Mouse (Mus musculus): ENCODE measurements around the gene 1700001O22Rik.
A peak's percentile ranks its signal among the peaks of the same experiment; 100 is the strongest.

1700001O22Rik gene

DNA sequence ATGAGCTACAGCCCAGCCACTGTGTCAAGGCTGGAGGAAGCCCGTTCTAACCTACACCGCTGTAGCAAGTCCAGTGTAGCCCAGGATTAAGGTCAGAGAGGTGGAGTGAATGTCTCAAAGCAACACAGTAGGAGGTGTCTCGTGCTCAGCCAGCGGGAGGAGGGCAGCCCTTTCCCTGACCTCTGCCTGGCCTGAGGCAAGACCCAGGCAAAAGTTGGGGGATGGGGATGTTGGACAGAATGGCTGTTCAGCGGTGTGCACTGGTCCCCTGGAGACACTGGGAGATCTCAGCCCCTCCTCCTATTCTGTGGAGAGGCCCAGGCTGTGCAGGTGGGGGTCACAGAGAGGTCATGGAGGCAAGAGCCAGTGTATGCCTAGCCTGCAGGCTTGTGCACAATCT is 24.2 kb downstream of the 1700001O22Rik start:
- DNase-seq (ENCODE audit: low spot score in 2 of 2): no peak

DNA sequence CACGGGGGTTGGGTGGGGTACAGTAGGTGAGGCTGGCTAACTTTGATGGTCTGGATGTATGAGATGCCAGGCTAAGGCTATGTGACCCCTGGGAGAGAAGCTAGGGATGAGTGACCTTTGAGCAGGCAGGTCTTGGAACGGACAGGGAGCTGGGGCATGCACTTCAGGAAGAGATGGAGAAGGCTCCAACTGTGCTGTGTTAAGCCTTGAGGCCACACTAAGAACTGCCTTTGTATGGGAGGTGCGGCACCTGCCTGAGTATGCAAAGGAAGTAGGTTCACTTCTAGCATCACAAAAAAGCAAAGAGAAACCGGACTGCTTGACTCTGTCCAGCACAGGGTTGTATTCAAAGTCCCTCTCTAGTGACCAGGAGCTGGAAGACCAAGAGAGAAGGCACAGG is 25.2 kb downstream of the 1700001O22Rik start:
- DNase-seq (ENCODE audit: low spot score in 2 of 2): no peak

DNA sequence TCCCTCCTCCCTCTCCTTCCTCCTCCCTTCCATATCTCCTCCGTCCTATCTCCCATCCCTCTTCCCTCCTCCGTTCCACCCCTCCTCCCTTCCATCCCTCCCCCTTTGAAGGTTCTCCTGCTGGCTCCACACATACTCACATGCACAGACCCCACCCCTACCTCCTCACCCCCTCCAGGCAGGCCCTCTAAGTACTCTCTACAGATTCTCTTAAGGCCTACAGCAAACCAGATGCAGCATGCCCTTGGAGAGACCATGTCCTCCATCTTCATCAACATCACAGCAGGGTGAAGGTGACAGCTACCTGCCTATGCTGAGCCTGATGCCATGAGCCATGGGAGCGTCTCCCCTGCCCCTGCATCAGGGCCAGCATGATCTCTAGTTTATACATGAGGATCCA is 26.2 kb downstream of the 1700001O22Rik start:
- no peak for DNase-seq (ENCODE audit: low spot score in 2 of 2)

DNA sequence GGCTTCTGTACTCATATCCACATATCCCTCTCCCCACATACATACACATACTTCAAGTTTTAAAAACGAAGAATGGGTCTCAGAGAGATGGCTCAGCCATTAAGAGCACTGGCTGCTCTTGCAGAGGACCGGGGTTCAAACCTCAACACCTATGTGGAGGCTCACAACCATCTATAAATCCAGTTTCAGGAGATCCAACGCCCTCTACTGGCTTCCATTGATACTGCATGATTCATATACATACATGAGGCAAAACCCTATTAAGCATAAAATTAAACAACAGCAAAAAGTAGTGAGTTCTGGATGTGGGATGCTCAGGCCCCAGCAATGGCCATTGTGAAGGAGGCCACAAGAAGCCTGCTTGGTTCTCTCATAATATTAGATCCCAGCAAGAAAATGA is 27.5 kb downstream of the 1700001O22Rik start:
- DNase-seq (ENCODE audit: low spot score in 2 of 2): no peak

DNA sequence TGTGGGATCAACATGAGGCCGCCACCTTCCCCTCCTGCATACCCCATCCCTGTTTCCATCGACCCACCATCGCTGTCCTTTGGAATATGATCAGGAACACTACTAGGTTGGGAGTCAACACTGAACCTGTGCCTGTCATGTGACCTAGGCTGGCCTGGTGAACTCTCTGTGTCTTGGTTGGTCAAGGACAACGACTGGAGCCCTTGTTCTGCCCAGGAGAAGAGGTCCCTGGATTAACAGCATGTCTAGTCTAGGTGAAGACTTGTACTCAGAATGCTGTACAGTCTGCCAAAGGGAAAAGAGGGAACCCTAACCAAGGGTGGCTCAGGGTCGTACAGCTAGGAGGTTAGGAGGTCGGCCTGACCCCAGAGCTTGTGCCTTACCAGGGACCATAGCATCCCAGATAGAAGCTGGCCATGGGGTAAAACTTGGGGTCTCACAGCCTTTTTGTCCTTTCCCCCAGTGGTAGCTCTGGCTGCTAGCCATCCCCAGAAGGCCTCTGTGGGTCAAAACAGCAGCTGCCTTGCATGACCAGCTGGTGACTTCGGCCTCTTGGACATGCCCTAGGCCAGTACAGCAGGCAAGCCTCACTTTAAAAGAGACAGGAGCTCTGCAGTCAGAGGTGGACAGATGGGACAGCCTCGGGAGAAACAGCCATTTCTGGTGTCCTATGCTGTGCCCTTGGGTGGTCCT is 30.0 kb downstream of the 1700001O22Rik start:
- no peak for DNase-seq (ENCODE audit: low spot score in 2 of 2)

DNA sequence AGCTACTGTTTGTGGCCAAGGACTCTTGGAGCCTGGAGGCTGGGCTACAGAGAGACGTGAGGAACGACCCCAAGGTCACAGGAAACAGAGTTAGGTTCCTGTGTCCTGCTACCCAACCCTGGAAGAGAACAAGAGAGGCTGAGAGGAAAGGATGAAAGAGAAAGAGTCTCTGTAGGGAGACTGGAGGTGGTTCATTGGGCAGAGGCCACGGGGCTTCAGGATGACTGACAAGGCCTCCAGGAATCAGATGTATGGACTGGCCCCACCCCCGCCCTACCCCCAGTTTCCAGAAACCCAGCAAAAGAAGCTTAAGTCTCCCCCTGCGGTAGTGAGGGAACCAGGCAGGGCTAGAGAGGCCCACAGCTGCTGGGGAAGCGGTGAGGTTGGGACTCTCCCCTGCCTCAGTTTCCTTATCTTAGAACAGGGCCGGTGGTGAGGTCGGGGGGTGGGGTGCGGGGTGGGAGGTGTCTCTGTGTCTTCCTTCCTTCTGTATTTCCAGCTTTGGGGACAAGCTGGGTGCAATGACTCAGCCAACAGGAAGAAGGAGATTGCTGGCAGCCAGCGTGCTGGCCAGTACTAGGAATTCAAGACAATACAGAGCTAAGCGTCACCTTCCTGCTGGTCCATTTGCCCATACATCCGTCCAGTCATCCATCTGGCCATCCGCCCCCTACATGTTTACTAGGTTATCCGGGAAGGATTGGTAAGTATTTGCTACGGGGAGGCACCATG is 30.7 kb downstream of the 1700001O22Rik start:
- peak; percentile 71 to 78 for DNase-seq (ENCODE audit: low spot score in 2 of 2)

DNA sequence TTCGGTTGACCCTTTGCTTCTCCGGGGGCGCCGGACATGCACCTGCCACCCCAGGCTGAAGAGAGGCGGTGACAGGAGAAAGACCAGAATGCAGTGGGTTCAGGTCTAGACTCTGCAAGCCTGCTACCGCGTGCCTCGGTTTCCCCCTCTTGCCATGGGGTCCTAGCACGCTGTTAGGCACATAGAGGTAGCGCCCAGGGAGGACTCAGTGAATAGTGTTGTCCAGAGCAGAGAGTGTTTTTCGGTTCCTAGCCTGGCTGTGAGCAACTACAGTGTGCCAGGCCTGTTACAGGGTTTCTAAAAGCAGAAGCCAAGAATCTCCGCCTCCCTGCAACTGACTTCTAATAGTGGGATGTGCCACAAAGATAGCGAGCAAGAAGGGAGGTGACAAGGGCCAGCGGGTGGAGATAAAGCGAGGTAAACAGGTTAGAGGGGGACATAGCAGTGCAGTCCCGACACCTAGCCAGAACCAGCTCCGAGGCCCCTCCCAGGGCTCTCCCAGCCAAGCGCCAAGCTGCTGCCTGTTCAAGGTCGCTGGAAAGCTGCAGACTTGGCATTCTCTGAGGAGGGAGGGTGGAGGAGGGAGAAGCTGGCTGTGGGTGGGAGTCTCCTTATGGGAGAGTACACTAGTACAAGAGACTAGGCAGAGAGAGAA is 31.5 kb downstream of the 1700001O22Rik start:
- peak; percentile 82 to 88 for DNase-seq (ENCODE audit: low spot score in 2 of 2)

DNA sequence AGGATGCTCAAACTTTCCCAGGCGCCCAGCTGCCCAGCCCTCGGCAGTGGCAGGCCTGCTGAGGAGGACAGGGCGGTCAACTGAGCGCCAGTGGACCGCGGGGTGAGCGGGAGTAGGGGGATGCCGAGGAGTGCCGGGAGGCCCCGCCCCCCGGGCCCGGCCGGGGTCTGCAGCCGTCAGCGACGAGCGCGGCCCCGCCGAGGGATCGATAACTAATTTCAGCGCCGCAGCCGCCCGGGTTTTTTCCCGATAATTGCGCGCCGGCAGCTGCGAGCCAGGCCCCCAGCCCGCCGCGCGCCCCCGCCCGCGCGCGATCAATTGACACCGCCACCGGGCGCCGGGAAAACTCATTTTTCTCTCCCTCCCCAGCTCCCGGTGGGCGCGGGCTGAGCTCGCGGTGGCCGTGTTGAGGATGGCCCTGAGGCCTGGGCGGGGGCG is 32.1 kb downstream of the 1700001O22Rik start:
- no peak for DNase-seq (ENCODE audit: low spot score in 2 of 2)

DNA sequence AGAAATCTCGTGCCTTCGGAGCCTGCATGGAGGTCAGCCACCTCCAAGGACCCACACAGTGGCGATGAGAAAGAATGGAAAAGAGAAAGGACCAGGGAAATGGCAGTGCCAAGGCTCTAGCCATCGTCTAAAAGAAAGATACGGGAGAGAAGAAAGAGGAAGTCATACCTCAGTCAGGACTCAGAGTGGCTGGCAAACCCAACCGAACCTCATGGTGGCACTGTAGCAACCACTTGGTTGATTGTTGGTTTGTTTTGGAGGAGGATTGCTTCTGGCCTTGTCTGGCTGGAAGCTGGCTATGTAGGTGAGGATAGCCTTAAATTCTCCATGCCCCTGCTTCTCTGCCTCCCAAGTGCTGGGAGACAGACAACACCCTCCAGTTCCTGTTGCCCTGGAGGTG is 34.3 kb downstream of the 1700001O22Rik start:
- no peak for DNase-seq (ENCODE audit: low spot score in 2 of 2)

DNA sequence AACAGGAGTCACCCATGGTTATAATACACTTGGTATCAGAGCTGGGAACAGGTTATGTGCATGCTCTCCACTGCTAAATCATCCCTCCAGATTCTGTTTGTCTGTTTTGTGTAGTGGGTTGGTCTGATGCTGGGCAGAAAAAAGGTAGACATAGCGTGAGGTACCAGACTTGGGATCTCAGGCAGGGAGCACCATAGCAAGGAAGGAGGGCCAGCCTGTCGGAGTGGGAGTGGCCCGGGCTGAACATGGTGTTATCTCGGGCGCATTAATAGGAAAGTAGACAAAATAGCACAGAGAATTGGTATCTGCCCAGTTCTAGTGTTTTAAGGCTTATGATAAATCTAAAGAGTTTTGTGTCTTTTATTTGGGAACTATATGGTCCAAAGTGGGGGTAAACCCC is 34.9 kb downstream of the 1700001O22Rik start:
- no peak for DNase-seq (ENCODE audit: low spot score in 2 of 2)

DNA sequence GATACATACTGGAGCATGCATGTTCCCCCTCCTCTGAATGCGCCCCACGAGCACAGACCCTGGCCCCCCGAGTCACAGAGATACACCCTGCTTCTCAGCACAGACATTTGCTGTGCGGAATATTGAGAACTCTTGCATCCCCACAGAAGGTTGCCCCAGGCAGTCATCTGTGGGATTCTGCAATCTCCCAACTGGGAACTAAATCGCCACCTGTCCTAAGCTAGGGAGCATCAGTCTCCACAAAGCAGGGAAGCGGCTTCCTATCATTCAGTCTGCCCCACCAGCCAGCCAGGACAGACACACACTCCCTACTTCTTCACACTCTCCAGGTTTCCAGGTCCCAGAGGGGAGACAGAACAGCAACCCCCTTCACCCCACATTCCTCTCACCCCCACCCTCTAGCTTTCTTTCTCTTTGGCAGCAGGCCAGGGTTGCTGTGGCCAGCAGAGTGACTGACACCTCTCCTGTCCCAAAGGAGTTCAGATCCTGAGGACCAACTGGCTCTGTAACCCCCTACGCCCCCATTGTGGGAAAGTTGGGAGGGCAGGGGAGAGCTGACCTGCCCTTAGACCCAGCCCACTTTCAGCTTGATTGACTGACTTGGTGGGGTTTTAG is 35.7 kb downstream of the 1700001O22Rik start:
- no peak for DNase-seq (ENCODE audit: low spot score in 2 of 2)

DNA sequence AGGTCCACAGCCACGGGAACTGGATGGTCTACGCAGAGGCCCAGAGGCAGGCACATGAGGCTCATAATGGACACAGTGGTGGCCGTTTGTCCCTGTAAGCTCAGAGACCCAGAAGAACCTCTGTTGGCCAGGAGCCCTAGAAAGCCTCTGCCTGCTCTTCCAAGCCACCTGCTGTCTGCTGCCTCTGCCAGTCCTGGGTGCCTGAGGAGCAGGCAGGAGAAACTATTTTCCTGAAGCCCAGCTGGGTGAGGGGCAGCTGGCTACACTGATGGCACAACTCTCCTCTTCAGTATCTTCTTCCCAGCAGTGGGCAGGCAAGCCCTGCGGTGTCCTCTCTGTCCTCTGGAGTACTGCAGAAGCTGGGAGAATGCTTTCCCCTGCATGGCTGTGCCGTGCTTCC is 37.0 kb downstream of the 1700001O22Rik start:
- no peak for DNase-seq (ENCODE audit: low spot score in 2 of 2)

DNA sequence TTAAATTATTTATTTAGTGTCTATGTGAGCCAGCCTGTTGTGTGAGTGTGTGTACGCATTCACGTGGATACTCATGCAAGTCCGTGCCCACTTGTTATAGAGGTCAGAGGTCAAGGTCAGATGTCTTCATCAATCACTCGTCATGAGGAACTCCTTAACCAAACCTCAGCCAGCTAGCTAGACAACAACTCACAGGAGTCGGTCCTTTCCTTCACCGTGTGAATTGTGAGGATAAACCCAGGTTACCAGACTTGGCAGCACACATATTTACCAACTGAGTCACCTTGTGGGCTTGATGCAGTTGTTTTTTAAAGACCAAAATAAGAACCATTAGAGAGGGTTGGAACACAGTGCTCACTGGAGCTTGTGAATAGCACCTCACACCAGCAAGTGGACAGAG is 42.8 kb downstream of the 1700001O22Rik start:
- no peak for DNase-seq (ENCODE audit: low spot score in 2 of 2)

DNA sequence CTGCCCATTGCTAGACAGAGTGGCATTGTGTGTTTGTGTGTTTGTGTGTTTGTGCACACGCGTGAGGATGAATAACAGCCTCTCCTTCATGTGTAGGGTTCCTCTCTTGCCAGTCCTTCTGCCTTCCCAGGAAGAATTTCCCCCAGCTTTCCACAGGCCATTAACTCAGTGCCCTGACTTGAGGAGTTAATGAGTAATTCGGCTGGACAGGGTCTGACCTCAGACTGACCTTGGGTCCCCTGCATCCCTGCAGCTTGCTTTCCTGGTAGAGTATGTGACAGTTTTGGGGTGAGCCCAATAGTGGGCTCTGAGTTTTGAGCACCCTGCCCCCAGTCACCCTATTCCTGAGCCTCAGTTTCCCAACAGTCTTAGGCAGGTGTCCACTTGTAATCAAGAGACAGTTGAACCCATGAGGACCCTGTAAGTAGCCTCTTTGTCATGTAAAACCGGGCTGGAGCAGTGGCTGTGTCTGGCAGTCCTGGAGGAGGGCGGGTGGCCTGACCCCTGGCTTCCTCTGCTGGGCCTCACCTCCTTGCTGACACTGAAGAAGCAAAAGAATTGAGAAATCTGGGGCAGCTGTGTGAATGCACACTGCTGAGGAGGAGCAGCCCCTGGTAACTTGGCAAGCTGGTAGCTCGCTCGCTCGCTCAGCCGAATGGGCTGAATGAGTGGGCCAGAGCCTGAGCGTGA is 43.5 kb downstream of the 1700001O22Rik start:
- DNase-seq (ENCODE audit: low spot score in 2 of 2): no peak

DNA sequence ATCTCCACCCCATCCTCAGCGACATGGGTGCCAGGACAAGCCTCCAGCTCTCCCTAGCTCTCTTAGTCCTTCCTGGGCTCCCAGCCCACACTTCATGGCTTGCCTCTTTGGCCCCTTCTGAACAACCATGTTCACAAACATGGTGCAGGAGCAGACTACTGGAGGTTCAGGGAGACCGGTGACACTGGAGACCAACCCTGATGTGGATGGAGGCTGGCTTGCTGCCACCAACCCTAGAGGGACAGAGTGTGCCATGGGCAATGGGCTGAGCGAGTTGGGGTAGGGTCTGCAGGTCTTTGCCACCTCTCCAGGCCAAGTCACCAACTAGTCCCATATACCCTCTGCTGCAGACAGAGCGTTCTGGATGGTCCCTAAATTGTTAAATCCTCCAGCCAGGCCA is 44.0 kb downstream of the 1700001O22Rik start:
- DNase-seq (ENCODE audit: low spot score in 2 of 2): no peak

DNA sequence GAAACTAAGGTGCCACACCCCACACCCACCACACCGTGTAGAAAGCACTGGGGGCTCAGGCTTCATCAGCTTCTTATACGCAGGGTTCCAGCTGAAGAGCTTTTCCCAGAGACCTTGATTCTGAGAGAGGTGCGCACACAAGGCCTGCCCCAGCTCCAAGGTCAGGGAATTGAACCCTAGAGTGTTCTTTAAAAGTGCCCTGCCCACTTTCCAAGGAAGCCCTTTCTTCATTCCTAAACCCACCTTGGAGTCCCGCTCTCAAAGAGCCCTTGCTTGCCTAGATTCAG is 44.4 kb downstream of the 1700001O22Rik start:
- DNase-seq (ENCODE audit: low spot score in 2 of 2): no peak

DNA sequence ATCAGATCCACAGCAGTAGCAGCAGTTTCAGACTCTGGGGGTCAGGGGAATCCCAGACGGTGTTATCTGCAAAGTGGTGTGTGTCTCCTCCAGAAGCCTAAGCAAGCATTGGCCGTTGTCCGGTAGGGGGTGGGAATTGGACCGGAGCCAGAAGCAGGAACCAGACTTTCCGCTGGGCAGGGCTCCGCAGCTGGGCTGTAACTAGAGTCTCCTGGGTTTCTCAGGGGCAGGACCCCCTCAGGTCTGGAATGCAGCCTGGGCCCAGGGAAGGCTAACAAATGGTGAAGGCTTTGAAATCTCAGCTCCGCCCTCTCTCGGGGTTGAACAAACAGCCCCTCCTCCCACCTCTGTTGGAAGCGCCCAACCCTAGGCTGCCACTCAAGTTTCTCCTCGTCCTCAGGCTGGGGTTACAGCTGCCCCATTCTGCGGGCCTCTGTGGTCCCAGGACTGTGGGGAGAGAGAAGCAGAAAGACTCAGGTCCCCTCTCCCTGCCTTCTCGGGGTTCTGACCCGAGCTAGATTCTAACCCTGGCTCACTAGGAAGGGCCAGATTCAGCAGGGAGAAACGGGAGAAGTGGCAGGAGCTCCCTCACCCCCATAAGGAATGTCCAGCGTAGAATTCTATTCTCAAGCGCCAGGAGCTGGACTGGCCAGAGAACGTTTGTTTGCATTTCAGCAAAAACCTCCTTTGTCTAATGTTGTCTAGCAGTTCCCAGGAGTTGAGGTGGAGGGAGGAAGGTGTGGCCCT is 44.9 kb downstream of the 1700001O22Rik start:
- DNase-seq (ENCODE audit: low spot score in 2 of 2): peak; percentile 87 to 90

DNA sequence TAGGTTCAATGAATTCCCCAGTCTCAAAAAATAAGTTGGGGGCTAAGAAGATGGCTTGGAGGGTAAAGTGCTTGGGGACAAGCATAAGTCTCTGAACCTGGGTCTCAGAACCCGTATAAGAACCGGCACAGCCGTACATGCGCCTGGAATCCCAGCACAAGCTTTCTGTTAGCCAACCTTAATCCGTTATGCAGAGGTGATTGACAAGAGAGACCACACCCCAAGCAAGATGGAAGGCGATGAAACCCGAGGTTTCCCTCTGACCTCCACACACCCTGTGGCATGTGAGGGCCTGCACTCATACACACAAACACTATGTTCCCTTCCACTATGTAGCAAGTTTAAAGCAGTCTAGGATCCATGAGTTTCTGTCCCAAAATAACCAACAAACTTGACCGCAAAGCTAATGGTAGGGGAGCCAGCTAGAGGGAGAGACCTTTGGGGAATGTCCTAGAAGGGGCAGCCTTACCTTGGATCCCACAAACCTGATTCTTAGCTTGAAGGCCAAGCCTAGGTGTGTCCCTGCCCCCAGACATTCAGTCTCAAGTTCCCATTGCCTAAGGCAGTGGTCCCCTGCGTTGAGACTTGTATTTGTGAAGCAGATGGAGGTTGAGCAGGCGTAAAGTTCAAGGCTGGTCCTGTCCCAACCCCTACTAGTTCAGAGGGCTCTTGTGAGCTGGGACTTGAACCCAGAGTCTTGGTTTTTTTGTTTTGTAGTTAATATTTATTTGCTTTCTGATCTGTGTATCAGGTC is 46.3 kb downstream of the 1700001O22Rik start:
- no peak for DNase-seq (ENCODE audit: low spot score in 2 of 2)

DNA sequence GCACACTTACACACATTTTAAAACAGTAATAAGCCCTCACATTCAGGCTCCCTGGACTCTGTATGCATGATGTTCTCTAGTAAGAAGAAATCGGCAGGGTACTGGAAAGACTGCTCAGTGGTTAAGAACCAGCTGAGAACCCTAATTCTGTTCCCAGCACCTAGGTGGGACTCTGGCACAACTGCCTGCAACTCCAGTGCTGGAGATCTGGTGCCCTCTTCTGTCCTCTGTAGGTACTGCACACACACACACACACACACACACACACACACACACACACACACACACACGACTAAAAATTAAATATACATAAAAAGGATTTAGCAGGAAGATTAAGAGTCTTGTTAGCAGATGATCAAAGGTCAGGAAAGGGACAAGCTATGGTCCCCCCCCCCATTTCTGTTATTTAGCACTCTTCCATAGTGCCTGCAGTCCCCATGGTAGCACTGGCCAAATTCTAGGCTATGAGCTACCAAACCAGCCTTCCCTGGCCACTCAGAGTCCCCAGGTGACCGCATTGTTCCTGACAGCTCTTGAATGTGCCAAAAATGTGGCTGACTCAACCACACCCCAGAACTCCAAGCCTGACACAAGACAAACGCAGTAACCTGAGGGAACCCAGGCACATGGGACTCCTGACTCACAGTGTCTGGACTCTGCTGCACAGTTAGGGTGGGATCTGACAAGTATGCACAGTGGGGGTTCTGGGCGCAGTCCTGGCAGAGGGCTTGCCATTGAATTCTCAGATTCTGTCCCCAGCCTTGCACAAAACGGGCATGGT is 47.3 kb downstream of the 1700001O22Rik start:
- no peak for DNase-seq (ENCODE audit: low spot score in 2 of 2)

DNA sequence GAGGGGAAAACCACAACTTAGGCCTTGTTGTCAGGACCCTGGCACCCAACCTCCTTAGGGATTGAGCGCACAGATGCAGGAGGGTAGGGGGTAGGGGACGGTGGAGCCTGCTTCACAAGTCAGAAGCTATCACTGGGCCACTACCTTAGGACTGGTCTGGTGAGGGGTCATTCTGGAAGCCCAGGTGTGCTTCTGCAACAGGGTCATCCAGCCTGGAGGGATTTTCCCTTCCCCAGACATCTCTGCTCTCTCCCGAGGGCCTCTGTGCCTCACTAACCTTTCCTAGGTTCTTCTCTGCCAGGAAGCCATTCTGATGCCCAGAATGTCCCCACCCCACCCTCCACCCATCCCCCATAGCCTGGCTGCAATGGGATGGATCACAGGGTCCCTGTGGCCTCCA is 48.6 kb downstream of the 1700001O22Rik start:
- no peak for DNase-seq (ENCODE audit: low spot score in 2 of 2)
